Mouse (Mus musculus): Measurements from ENCODE around the gene Hoxa11. TPM values are rescaled to one million over a fixed set of nuclear protein-coding genes. Genes with fewer than 3 reads are reported as not detected.

The Hoxa11 gene
- polyA plus RNA-seq, 1 experiment, result 0.25 TPM

DNA sequence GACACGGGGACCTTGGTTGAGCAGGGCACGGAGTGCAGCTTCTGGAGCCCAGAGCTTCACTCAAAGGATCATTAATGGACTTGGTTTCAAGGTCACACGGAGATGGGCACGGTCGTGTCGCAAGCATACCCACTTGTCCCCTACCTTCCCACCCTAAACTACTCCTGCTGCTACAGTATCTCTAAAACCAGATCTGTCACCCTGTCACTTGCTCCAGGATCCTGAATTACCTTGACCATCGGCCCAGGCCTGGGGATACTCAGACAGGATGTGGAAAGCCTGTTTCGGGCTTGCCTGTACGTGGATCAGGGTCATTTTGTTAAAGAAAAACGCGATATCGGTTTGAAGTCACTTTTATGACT, 35.9 kb downstream of the Hoxa11 start:
- no peak overlapping the region for H3K27ac ChIP-seq (ENCODE audit: insufficient read depth, low read depth, low read length)
- H3K4me3 ChIP-seq (ENCODE audit: insufficient read depth, low read length), result no peak overlapping the region

DNA sequence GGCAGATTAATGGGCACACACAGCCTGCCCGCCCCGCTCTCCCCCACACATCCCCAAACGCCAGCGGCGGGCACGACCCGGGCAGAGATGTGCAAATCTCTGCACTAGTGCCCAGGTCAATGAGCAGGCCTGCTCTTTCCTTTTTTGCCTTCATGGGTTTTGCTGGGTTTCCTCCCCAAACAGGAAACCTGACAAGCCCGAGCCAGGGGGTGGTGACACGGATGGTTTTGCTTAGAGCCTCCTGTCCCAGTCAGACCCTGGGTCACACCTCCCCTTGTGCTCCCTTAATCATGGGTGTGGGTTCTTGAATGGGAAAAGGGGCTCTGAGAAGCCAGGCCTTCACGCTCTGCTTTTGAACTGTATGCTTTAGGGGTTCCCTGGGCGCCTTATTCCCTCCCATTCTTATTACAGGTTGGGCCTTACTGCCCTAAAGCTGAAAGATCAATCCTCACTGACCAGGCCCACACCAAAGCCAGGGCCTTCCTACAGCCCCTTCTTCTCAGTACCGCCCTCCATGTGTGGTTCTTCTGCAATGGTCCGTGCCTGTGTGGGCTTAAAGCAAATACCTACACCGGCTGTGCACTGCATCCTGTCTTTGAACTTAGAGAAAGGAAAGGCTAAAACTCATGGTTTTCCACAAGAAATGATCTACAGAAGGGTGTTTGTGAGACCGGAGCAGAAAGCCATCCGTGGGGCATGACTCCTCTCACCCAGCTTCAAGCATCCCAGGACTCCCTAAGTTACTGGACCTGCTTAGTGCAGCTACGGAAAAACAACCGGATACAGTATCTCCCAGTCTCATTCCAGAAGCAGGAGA, 36.5 kb downstream of the Hoxa11 start:
- H3K27ac ChIP-seq (ENCODE audit: insufficient read depth, low read depth, low read length), result no peak overlapping the region
- peaks cover 4% of the 10 kb centered on the region for H3K4me1 ChIP-seq (ENCODE audit: control insufficient read depth, insufficient read depth, low read length)
- TF ChIP-seq POLR2A (IDR thresholded peaks at IDR 0.05; ENCODE audit: borderline replicate concordance, low read depth, low read length) (no peak), CTCF (IDR thresholded peaks at IDR 0.05; ENCODE audit: low read depth, low read length) (no peak)
- no peak overlapping the region for H3K4me3 ChIP-seq (ENCODE audit: insufficient read depth, low read length)

More for the DNA sequence above, 35.9 kb downstream of the Hoxa11 start:
- peaks cover 4% of the 10 kb centered on the region for H3K4me1 ChIP-seq (ENCODE audit: control insufficient read depth, insufficient read depth, low read length)
- TF ChIP-seq POLR2A (IDR thresholded peaks at IDR 0.05; ENCODE audit: borderline replicate concordance, low read depth, low read length), result no peak
- no peak for TF ChIP-seq CTCF (IDR thresholded peaks at IDR 0.05; ENCODE audit: low read depth, low read length)

DNA sequence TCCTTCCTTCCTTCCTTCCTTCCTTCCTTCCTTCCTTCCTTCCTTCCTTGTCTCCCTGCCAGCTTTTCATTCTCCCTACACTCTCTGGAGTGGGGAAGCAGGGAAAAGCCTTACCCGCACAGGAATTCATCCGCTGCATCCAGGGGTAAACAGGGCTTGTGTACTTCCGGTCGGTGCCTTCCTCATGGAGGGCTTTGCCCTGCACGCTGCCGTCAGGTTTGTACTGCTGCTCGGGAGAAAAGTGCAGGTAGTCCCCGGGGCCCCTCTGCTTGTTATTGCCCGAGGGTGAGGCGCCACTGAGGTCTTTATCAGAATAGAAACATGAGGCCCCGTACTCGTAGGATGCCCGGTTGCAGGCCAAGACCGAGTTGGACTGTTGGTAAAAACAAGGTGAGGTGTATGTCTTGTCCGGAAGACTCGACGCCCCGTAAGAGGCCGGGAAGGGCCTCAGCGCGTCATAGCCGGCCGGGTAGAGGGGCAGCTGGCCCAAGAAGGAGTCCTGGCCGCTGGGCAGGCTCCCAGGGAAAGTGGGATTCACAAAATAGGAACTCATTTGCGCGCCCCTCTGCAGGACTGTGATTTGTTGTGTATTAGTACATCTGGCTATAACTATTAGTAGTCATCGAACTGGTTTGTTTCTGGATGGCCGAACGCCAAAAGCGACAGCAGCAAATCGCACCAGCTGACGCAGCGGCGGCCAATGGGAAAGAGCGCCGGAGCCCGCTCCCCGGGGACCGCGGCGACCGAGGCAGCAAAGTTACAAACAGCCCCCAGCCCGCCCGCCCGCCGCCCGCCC, 37.3 kb downstream of the Hoxa11 start, which contains the start of gene Hoxa6:
TSS of gene Hoxa6 (minus strand) at position 651 of the 796 bp plus-strand sequence.
- Histone ChIP-seq H3K4me3 (ENCODE audit: insufficient read depth, low read length) (no peak within 1 kb of the TSS), H3K27ac (ENCODE audit: insufficient read depth, low read depth, low read length) (no peak within 1 kb of the TSS), H3K4me1 (ENCODE audit: control insufficient read depth, insufficient read depth, low read length) (peaks cover 4% of the 10 kb centered on the region)
- TF ChIP-seq POLR2A (IDR thresholded peaks at IDR 0.05; ENCODE audit: borderline replicate concordance, low read depth, low read length) (no peak), CTCF (IDR thresholded peaks at IDR 0.05; ENCODE audit: low read depth, low read length) (no peak)

DNA sequence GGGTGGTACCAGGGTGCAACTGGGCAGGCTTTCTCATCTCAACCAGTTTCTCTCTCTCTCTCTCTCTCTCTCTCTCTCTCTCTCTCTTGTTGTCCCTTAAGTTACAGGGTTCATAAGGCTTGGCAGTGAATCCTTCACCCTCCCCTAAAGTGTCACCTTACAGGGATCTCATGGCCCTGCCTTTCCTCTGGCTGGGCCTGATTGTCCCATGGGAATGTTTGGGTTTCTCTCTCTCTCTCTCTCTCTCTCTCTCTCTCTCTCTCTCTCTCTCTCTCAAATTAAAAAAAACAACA, 38.0 kb downstream of the Hoxa11 start:
- H3K4me1 ChIP-seq (ENCODE audit: control insufficient read depth, insufficient read depth, low read length), result peaks cover 4% of the 10 kb centered on the region
- no peak overlapping the region for H3K27ac ChIP-seq (ENCODE audit: insufficient read depth, low read depth, low read length)
- TF ChIP-seq CTCF (IDR thresholded peaks at IDR 0.05; ENCODE audit: low read depth, low read length) (no peak), POLR2A (IDR thresholded peaks at IDR 0.05; ENCODE audit: borderline replicate concordance, low read depth, low read length) (no peak)
- no peak overlapping the region for H3K4me3 ChIP-seq (ENCODE audit: insufficient read depth, low read length)

DNA sequence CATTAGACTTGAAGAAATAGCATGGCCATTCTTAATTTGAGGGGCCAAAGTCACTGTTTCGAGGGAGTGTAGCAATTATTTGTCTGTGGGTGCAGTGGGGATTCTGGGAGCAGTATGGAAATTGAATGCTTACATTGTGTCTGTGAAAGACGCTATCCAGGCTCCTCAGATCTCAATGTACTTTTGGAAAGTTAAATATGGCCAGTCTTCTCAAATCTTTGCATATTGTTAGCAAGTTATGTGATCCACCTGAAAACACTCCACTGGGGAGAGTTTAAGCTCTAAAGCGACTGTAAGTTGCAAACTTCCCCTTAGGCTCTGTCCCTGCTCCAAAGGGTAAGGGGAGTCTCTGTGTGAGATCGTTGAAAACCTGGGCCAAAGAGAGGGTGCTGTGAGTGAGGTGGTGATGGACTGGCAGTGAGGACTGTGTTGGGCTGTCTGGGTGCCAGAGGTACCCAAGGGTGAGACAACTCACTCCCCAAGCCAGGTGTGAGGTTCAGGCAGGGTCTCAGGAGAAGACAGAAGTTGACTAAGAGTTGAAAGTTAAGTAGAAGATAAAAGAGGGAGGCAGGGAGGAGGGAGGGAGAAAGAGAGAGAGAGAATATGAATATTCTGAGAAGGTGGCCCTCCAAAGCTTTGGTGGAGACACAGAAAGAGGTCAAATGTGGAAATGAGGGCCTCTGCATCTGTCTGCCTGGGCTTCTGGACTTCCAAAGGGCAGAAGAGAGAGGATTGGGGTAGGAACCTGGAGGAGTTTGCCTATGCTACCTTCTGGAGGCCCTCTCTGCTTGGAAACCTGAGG, 38.5 kb downstream of the Hoxa11 start:
- Histone ChIP-seq H3K4me1 (ENCODE audit: control insufficient read depth, insufficient read depth, low read length) (peaks cover under 1% of the 10 kb centered on the region), H3K4me3 (ENCODE audit: insufficient read depth, low read length) (no peak overlapping the region), H3K27ac (ENCODE audit: insufficient read depth, low read depth, low read length) (no peak overlapping the region)
- TF ChIP-seq CTCF (IDR thresholded peaks at IDR 0.05; ENCODE audit: low read depth, low read length), result no peak
- TF ChIP-seq POLR2A (IDR thresholded peaks at IDR 0.05; ENCODE audit: borderline replicate concordance, low read depth, low read length), result no peak

DNA sequence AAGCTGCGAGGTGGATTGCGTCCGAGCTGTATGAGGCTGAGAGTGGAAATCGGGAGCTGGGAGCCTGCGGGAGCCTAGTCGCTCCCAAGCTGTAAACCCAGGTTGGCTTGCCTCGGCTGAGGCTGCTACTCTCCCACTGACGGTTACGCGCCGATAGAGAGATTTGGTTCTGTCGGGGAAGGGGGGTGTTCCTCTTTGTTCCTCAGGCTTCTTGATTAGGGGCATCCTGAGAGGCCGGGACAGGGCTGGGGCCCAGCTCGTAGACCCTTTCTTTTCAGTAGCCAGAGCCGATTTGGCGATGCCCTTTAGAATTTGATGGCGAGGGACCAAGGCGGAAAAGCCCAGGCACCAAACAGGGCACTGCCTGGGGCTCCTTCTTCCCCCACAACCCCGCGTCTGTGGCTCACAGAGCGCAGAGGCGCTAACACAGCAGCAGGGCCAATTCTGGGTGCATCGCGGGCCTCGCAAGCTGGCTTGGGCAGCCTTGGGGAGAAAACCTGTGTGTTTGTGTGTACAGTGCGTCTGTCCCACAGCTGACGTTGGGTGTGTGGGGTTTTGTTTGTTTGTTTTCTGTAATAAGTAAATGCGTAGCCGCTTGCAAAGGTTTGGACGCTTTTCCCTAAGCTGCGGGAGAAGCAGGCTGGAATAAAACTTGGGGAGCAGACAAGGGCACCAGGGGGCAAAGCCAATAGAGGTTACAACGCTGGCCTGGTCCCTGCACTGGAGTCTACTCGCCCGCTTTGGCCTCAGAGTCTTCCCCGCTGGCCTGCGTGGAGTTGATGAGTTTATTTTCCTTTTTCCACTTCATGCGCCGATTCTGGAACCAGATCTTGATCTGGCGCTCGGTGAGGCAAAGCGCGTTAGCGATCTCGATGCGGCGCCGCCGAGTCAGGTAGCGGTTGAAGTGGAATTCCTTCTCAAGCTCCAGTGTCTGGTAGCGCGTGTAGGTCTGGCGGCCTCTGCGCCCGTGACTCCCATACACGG, 39.7 kb downstream of the Hoxa11 start:
- TF ChIP-seq CTCF (IDR thresholded peaks at IDR 0.05; ENCODE audit: low read depth, low read length), result no peak
- no peak for TF ChIP-seq POLR2A (IDR thresholded peaks at IDR 0.05; ENCODE audit: borderline replicate concordance, low read depth, low read length)
- no peak overlapping the region for H3K27ac ChIP-seq (ENCODE audit: insufficient read depth, low read depth, low read length)
- no peak overlapping the region for H3K4me3 ChIP-seq (ENCODE audit: insufficient read depth, low read length)
- no peaks in the 10 kb centered on the region for H3K4me1 ChIP-seq (ENCODE audit: control insufficient read depth, insufficient read depth, low read length)

DNA sequence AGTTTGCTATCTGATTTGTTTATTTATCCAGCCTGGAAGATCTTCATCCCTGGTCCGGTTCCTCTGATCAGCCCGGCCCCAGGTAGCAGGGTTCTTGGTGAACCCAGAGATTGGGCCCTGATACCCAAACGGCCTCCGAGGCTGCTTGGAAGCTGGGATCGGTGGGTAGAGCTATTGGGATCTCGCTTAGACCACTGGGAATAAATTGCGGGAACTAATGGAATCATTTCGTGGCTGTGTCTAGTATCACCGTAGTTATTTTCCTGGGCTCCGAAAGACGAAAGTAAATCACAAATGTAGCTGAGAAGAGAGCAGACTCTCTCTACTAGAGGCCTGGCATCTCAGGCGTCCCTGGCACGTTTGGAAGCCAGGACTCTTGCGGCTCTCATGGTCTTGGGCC, 40.4 kb downstream of the Hoxa11 start:
- Histone ChIP-seq H3K27ac (ENCODE audit: insufficient read depth, low read depth, low read length) (no peak overlapping the region), H3K4me1 (ENCODE audit: control insufficient read depth, insufficient read depth, low read length) (no peaks in the 10 kb centered on the region), H3K4me3 (ENCODE audit: insufficient read depth, low read length) (no peak overlapping the region)
- TF ChIP-seq POLR2A (IDR thresholded peaks at IDR 0.05; ENCODE audit: borderline replicate concordance, low read depth, low read length), result no peak

DNA sequence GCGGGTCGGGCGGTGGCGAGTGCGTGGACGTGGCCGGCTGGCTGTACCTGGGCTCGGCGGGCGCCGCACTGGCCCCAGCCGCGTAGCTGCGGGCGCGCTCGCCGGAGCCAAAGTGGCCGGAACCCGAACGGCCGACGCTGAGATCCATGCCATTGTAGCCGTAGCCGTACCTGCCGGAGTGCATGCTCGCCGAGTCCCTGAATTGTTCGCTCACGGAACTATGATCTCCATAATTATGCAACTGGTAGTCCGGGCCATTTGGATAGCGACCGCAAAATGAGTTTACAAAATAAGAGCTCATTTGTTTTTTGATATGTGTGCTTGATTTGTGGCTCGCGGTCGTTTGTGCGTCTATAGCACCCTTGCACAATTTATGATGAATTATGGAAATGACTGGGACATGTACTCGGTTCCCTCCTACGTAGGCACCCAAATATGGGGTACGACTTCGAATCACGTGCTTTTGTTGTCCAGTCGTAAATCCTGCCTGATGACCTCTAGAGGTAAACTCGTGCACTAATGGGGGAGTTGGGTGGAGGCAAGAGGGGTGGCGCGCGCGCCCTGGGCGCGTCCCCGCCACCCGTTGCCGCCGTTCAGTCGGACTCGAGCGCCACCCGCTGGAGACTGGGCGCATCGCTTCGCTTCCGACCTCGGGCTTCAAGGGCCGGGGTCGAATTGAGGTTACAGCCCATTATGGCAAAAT, 41.4 kb downstream of the Hoxa11 start, which contains the start of gene Hoxa5:
TSS of gene Hoxa5 (minus strand) at position 538 of the 703 bp plus-strand sequence.
- H3K4me3 ChIP-seq (ENCODE audit: insufficient read depth, low read length), result no peak within 1 kb of the TSS

More for the DNA sequence above, 41.4 kb downstream of the Hoxa11 start, which contains the start of gene Hoxa5:
- Histone ChIP-seq H3K4me1 (ENCODE audit: control insufficient read depth, insufficient read depth, low read length) (no peaks in the 10 kb centered on the region), H3K27ac (ENCODE audit: insufficient read depth, low read depth, low read length) (no peak within 1 kb of the TSS)
- no peak for TF ChIP-seq CTCF (IDR thresholded peaks at IDR 0.05; ENCODE audit: low read depth, low read length)
- no peak for TF ChIP-seq POLR2A (IDR thresholded peaks at IDR 0.05; ENCODE audit: borderline replicate concordance, low read depth, low read length)
